8 mouse cellular contexts compared by ENCODE assay signal in the genomic region with DNA sequence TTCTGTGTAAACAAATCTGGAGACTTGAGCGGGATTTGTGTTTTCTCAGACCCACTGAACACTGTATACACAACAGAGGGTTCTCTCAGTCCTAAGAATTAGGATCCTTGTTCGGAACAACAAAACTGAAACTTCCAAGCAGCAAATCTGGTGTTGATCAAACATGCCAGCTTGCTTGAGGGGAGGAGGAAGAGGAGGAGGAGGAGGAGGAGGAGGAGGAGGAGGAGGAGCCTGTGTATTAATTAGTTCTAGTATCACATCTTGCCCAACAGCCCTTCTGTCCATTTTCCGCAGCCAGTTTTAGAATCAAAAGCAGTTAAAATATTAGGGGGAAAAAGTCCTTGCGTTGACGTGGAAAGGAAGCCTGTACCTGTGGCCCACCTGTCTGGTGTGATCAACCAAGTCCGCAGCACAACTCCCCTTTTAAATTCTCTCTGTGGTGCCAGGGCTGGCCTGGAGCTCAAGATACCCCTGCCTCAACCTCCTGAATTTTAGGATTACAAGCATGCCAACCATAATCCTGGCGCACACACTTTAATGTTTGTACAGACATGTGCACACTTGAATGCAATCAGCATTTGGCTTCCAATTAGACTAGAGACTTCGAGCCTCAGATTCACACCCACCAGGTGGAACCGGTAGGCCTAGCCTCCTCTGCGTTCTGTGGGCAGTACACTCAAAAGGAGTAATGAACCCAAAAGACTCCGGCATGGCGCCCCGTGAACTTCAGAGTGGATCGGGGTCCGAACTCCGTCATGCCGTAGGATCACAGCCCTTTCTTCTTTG. TPM values are rescaled to one million over a fixed set of nuclear protein-coding genes. Genes with fewer than 3 reads are reported as not detected.
DNase-seq lines count a peak whose midpoint lies in the region; ATAC-seq and TF ChIP-seq lines count a peak whose summit lies in the region.

No protein-coding gene starts in this region.

- H3K27ac ChIP-seq in lung, embryonic 15.5 days = no peak overlapping the region
- peak overlapping the region; percentile 99 for H3K27ac ChIP-seq in forebrain, embryonic 12.5 days
- no peak overlapping the region for H3K27ac ChIP-seq in limb, embryonic 14.5 days (replicated peaks; ENCODE audit: low read depth, low read length)
- no peak overlapping the region for H3K27ac ChIP-seq in stomach, embryonic 14.5 days (ENCODE audit: low read length)

- no peaks in the 10 kb centered on the region for H3K36me3 ChIP-seq in lung, embryonic 15.5 days
- no peaks in the 10 kb centered on the region for H3K36me3 ChIP-seq in forebrain, embryonic 12.5 days (replicated peaks)
- H3K36me3 ChIP-seq in limb, embryonic 14.5 days (ENCODE audit: control insufficient read depth, insufficient read depth, low read length) = no peaks in the 10 kb centered on the region
- H3K36me3 ChIP-seq in stomach, embryonic 14.5 days (ENCODE audit: control insufficient read depth, insufficient read depth, low read length) = no peaks in the 10 kb centered on the region

- peaks cover 27% of the 10 kb centered on the region for H3K4me1 ChIP-seq in lung, embryonic 15.5 days
- peaks cover 61% of the 10 kb centered on the region for H3K4me1 ChIP-seq in forebrain, embryonic 12.5 days
- peaks cover 11% of the 10 kb centered on the region for H3K4me1 ChIP-seq in limb, embryonic 14.5 days (ENCODE audit: control insufficient read depth, insufficient read depth, low read length)
- peaks cover 34% of the 10 kb centered on the region for H3K4me1 ChIP-seq in stomach, embryonic 14.5 days (ENCODE audit: control insufficient read depth, insufficient read depth, low read length)

- H3K27me3 ChIP-seq in lung, embryonic 15.5 days = peaks cover 82% of the 10 kb centered on the region
- 0 out of 2 replicates have a peak, but pooled peaks cover 9% of the 10 kb centered on the region for H3K27me3 ChIP-seq in forebrain, embryonic 12.5 days
- peaks cover 70% of the 10 kb centered on the region for H3K27me3 ChIP-seq in limb, embryonic 14.5 days (ENCODE audit: control insufficient read depth, insufficient read depth, low read length)
- no peaks in the 10 kb centered on the region for H3K27me3 ChIP-seq in stomach, embryonic 14.5 days (ENCODE audit: control insufficient read depth, insufficient read depth, low read length)

- DNase-seq in lung, postnatal 25 days (ENCODE audit: low spot score) = no peak
- no peak for DNase-seq in limb, embryonic 14.5 days (ENCODE audit: low spot score)
- DNase-seq in left cerebral cortex, adult 11 months (ENCODE audit: low spot score) = no peak
- no peak for DNase-seq in gastrocnemius, postnatal 25 days

- H3K9me3 ChIP-seq in lung, embryonic 15.5 days = no peaks in the 10 kb centered on the region
- H3K9me3 ChIP-seq in forebrain, embryonic 12.5 days = no peaks in the 10 kb centered on the region
- no peaks in the 10 kb centered on the region for H3K9me3 ChIP-seq in limb, embryonic 14.5 days (ENCODE audit: control insufficient read depth, low read length)
- no peaks in the 10 kb centered on the region for H3K9me3 ChIP-seq in stomach, embryonic 14.5 days (ENCODE audit: control insufficient read depth, low read depth, low read length)

- peak overlapping the region; percentile 88 for H3K4me2 ChIP-seq in lung, embryonic 15.5 days
- H3K4me2 ChIP-seq in forebrain, embryonic 12.5 days = peak overlapping the region; percentile 90
- peak overlapping the region; percentile 82 for H3K4me2 ChIP-seq in limb, embryonic 14.5 days (replicated peaks; ENCODE audit: low read depth, low read length, severe bottlenecking)
- peak overlapping the region; percentile 58 for H3K4me2 ChIP-seq in stomach, embryonic 14.5 days (replicated peaks; ENCODE audit: low read depth, low read length)

- no peak overlapping the region for H3K9ac ChIP-seq in lung, embryonic 15.5 days
- peak overlapping the region; percentile 61 for H3K9ac ChIP-seq in forebrain, embryonic 12.5 days
- peak overlapping the region; percentile 50; the same call in 1 of the 2 replicates for H3K9ac ChIP-seq in limb, embryonic 14.5 days (ENCODE audit: low read depth, low read length, severe bottlenecking)
- H3K9ac ChIP-seq in stomach, embryonic 14.5 days (replicated peaks; ENCODE audit: low read depth, low read length) = no peak overlapping the region

- no peak for ATAC-seq in lung, embryonic 15.5 days (ENCODE audit: borderline replicate concordance, extremely low read depth, low FRiP score, low TSS enrichment)
- no peak for ATAC-seq in forebrain, embryonic 12.5 days (ENCODE audit: low FRiP score)
- no peak for ATAC-seq in limb, embryonic 14.5 days (ENCODE audit: low FRiP score, low read depth)
- ATAC-seq in stomach, embryonic 14.5 days (ENCODE audit: insufficient number of reproducible peaks, insufficient read depth, low FRiP score, low read depth) = no peak
- no peak for ATAC-seq in erythroid progenitor cell, adult 5-6 weeks (replicated peaks; ENCODE audit: low FRiP score, poor library complexity, severe bottlenecking)

- no peak for TF ChIP-seq POLR2A in limb, embryonic 14.5 days (IDR thresholded peaks at IDR 0.05; ENCODE audit: borderline replicate concordance, extremely low read depth, insufficient read depth, insufficient read length)

- peak overlapping the region; percentile 44 for H3K4me3 ChIP-seq in lung, embryonic 15.5 days
- peak overlapping the region; percentile 41 for H3K4me3 ChIP-seq in forebrain, embryonic 12.5 days (replicated peaks)
- H3K4me3 ChIP-seq in limb, embryonic 14.5 days (replicated peaks; ENCODE audit: low read length) = peak overlapping the region; percentile 43
- peak overlapping the region; percentile 33 for H3K4me3 ChIP-seq in stomach, embryonic 14.5 days (ENCODE audit: low read depth, low read length)

- WGBS in lung, embryonic 15.5 days = 11% methylated on average over 17 of the region's 17 CpGs
- WGBS in forebrain, embryonic 12.5 days = 5% methylated on average over 17 of the region's 17 CpGs
- 7% methylated on average over 17 of the region's 17 CpGs for WGBS in limb, embryonic 14.5 days
- WGBS in stomach, embryonic 14.5 days = 14% methylated on average over 17 of the region's 17 CpGs

RNA-seq across cellular contexts. Expression of a gene that starts 3.3 kb away (rescaled TPM):
- 4.5 and 6.4 TPM in 2 replicates for polyA plus RNA-seq in lung, embryonic 15.5 days (2015; fragmentation: Nextera tagmentation; extraction: Ambion mirVana)
- polyA plus RNA-seq in forebrain, embryonic 12.5 days (2016; fragmentation: Nextera tagmentation; extraction: Ambion mirVana) = 89.3 and 98.1 TPM in 2 replicates
- 10.1 and 10.8 TPM in 2 replicates for polyA plus RNA-seq in limb, embryonic 14.5 days (2012; rRNA removed)
- polyA plus RNA-seq in limb, embryonic 14.5 days (2014; fragmentation: Nextera tagmentation; extraction: Ambion mirVana) = 6.5 and 7.3 TPM in 2 replicates
- polyA plus RNA-seq in stomach, embryonic 14.5 days (2014; fragmentation: Nextera tagmentation; extraction: Ambion mirVana) = 12.9 and 13.5 TPM in 2 replicates
- not detected in 2 replicates for total RNA-seq in erythroid progenitor cell, adult 5-6 weeks (2015; ENCODE audit: low replicate concordance)
- total RNA-seq in erythroid progenitor cell, adult 5-6 weeks (2017; ENCODE audit: low replicate concordance) = not detected in 2 replicates
- total RNA-seq in gastrocnemius, postnatal 25 days (2021) = 1 to 10 TPM; 3.4 to 3.8 TPM

RNA-seq across cellular contexts. Expression of a gene that starts 16.1 kb away (rescaled TPM):
- 26.1 and 26.8 TPM in 2 replicates for polyA plus RNA-seq in lung, embryonic 15.5 days (2015; fragmentation: Nextera tagmentation; extraction: Ambion mirVana)
- 41.4 and 42.1 TPM in 2 replicates for polyA plus RNA-seq in forebrain, embryonic 12.5 days (2016; fragmentation: Nextera tagmentation; extraction: Ambion mirVana)
- 18.9 and 19.0 TPM in 2 replicates for polyA plus RNA-seq in limb, embryonic 14.5 days (2012; rRNA removed)
- polyA plus RNA-seq in limb, embryonic 14.5 days (2014; fragmentation: Nextera tagmentation; extraction: Ambion mirVana) = 25.7 and 30.7 TPM in 2 replicates
- polyA plus RNA-seq in stomach, embryonic 14.5 days (2014; fragmentation: Nextera tagmentation; extraction: Ambion mirVana) = 30.3 and 30.7 TPM in 2 replicates
- 0.36 and 2.9 TPM in 2 replicates for total RNA-seq in erythroid progenitor cell, adult 5-6 weeks (2015; ENCODE audit: low replicate concordance)
- 2.8 and 5.9 TPM in 2 replicates for total RNA-seq in erythroid progenitor cell, adult 5-6 weeks (2017; ENCODE audit: low replicate concordance)
- 10 to 100 TPM in 1 of 2 experiments, 1 to 10 TPM in 1; 8.6 to 10.3 TPM for total RNA-seq in gastrocnemius, postnatal 25 days (2021)

Comparison
In these comparisons a context has a peak if more than half of its experiments do, and no peak if none do; other contexts are left out.
1. H3K9ac ChIP-seq: peak in forebrain, embryonic 12.5 days (single experiment) and limb, embryonic 14.5 days (single experiment); none in lung, embryonic 15.5 days (single experiment) and stomach, embryonic 14.5 days (single experiment).
2. Peak in every context shown above with its lines, with median percentiles within 50 percentile points of each other: H3K4me2 ChIP-seq and H3K4me3 ChIP-seq.